ENCODE assay signal across 9 mouse cellular contexts in the genomic region with DNA sequence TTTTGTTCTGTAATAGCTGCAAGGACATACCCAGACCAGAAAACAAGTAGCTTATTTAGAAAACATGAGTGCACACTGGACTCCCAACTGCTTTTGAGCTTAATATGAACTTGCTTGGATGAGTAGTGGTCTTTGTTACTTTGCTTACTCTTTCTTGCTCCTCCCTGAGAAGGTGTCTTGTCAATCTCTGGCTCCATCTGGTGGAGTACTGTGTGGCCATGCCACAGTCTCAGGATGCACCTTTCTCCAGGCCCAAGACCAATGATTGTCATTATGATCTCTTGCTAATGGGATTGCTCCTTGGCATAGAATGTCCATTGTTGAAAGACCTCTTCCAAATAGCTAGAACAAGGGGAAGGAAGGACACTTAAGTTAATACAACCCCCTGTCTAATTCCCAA.
DNase-seq lines count a peak whose midpoint lies in the region; ATAC-seq and TF ChIP-seq lines count a peak whose summit lies in the region.
"Had no signal": no experiment of that assay in that cellular context is flagged by ENCODE, and none has a peak within 500 bp of the region (broad histone marks: within the 10 kb centered on the region; RNA-seq: fewer than 3 reads in every experiment).

No protein-coding gene starts in this region.

- no peaks in the 10 kb centered on the region for H3K4me1 ChIP-seq in forebrain, postnatal 0 days (ENCODE audit: insufficient read depth)
- no peaks in the 10 kb centered on the region for H3K4me1 ChIP-seq in stomach, postnatal 0 days (replicated peaks; ENCODE audit: control insufficient read depth, insufficient read depth)
- H3K4me1 ChIP-seq: liver, embryonic 15.5 days had no signal

- no peak overlapping the region for H3K27ac ChIP-seq in forebrain, postnatal 0 days (ENCODE audit: low read depth, low read length)
- H3K27ac ChIP-seq in stomach, postnatal 0 days (replicated peaks): no peak overlapping the region
- H3K27ac ChIP-seq: liver, embryonic 15.5 days had no signal

- peak; percentile 9 for DNase-seq in heart, adult 8-10 months (ENCODE audit: low spot score)
- DNase-seq in heart, postnatal 25 days (ENCODE audit: low spot score): no peak
- DNase-seq in urinary bladder, postnatal 14 days (ENCODE audit: low spot score): peak; percentile 4
- DNase-seq in urinary bladder, postnatal 4 days (ENCODE audit: low spot score in 2 of 2): no peak
- DNase-seq in forebrain, postnatal 0 days: peak; percentile 54
- peak; percentile 5 to 25 for DNase-seq in left cerebral cortex, postnatal 10 days (ENCODE audit: extremely low spot score in 1 of 2, low spot score in 2 of 2)
- peak; percentile 16 for DNase-seq in stomach, postnatal 0 days (ENCODE audit: low spot score)

- no peak overlapping the region for H3K4me2 ChIP-seq in forebrain, postnatal 0 days (ENCODE audit: low read depth)
- no peak overlapping the region for H3K4me2 ChIP-seq in stomach, postnatal 0 days (replicated peaks; ENCODE audit: low read depth)
- H3K4me2 ChIP-seq: liver, embryonic 15.5 days had no signal

- H3K4me3 ChIP-seq in forebrain, postnatal 0 days (ENCODE audit: low read depth, low read length): no peak overlapping the region
- no peak overlapping the region for H3K4me3 ChIP-seq in stomach, postnatal 0 days (ENCODE audit: low read depth, low read length)
- H3K4me3 ChIP-seq: liver, embryonic 15.5 days had no signal

- no peak overlapping the region for H3K9ac ChIP-seq in forebrain, postnatal 0 days
- H3K9ac ChIP-seq in stomach, postnatal 0 days (ENCODE audit: low read length): no peak overlapping the region
- H3K9ac ChIP-seq: liver, embryonic 15.5 days had no signal

- no peaks in the 10 kb centered on the region for H3K36me3 ChIP-seq in forebrain, postnatal 0 days (ENCODE audit: insufficient read depth)
- H3K36me3 ChIP-seq in stomach, postnatal 0 days (ENCODE audit: control insufficient read depth, insufficient read depth, low read length): no peaks in the 10 kb centered on the region
- H3K36me3 ChIP-seq: liver, embryonic 15.5 days had no signal

- intact Hi-C loops in heart, postnatal 25 days (cut with DNase I): loop anchor here (2.0 to 5.0 kb wide), 2 partner anchors 224 to 905 kb away; no protein-coding TSS in a partner anchor
- intact Hi-C loops in left cerebral cortex, postnatal 10 days (cut with DNase I): loop anchor here (2.0 to 10.0 kb wide), 3 partner anchors 222 to 902 kb away; no protein-coding TSS in a partner anchor

- peak; percentile 80 for TF ChIP-seq CTCF in forebrain, postnatal 0 days (IDR thresholded peaks at IDR 0.05; ENCODE audit: low read depth)
- TF ChIP-seq CTCF in stomach, postnatal 0 days (IDR thresholded peaks at IDR 0.05; ENCODE audit: low read depth): peak; percentile 82

- ATAC-seq in forebrain, postnatal 0 days: no peak
- no peak for ATAC-seq in stomach, postnatal 0 days (ENCODE audit: low FRiP score, low TSS enrichment)
- ATAC-seq in CD4-positive, CD25-positive, alpha-beta regulatory T cell, adult 4 months: no peak

- no peak for TF ChIP-seq EP300 in stomach, postnatal 0 days (optimal IDR thresholded peaks at IDR 0.05)

- no peaks in the 10 kb centered on the region for H3K27me3 ChIP-seq in forebrain, postnatal 0 days (ENCODE audit: insufficient read depth, low read length)
- no peaks in the 10 kb centered on the region for H3K27me3 ChIP-seq in stomach, postnatal 0 days (ENCODE audit: control insufficient read depth, insufficient read depth, low read length)
- H3K27me3 ChIP-seq: liver, embryonic 15.5 days had no signal

- H3K9me3 ChIP-seq in forebrain, postnatal 0 days (ENCODE audit: low read length): no peaks in the 10 kb centered on the region
- H3K9me3 ChIP-seq in stomach, postnatal 0 days (ENCODE audit: control insufficient read depth, low read length): no peaks in the 10 kb centered on the region
- H3K9me3 ChIP-seq: liver, embryonic 15.5 days had no signal

Comparison
In these comparisons a context has a peak if more than half of its experiments do, and no peak if none do; other contexts are left out.
1. DNase-seq: peak in heart, adult 8-10 months (single experiment), urinary bladder, postnatal 14 days (single experiment), forebrain, postnatal 0 days (single experiment), left cerebral cortex, postnatal 10 days (2 of 2) and stomach, postnatal 0 days (single experiment); none in heart, postnatal 25 days (single experiment) and urinary bladder, postnatal 4 days (0 of 2).